Mouse (Mus musculus): ENCODE measurements around the gene Ptchd3. TPM values are rescaled to one million over a fixed set of nuclear protein-coding genes. Genes with fewer than 3 reads are reported as not detected.

Ptchd3 gene
- polyA plus RNA-seq, 1 experiment from 2014 or later = not detected

GRCm38 (mm10) chr11:121802743-121803142 is 27.3 kb upstream of the Ptchd3 start:
- Histone ChIP-seq H3K4me3 (ENCODE audit: low read depth, low read length) (no peak overlapping the region), H3K4me2 (replicated peaks; ENCODE audit: low read depth, low read length) (no peak overlapping the region), H3K36me3 (ENCODE audit: insufficient read depth, low read length) (no peaks in the 10 kb centered on the region), H3K27ac (ENCODE audit: low read length) (no peak overlapping the region), H3K27me3 (replicated peaks; ENCODE audit: insufficient read depth, low read length) (no peaks in the 10 kb centered on the region), H3K9ac (replicated peaks; ENCODE audit: low read depth) (no peak overlapping the region), H3K9me3 (ENCODE audit: low read length) (no peaks in the 10 kb centered on the region), H3K4me1 (ENCODE audit: insufficient read depth, low read depth, low read length) (0 out of 2 replicates have a peak, but pooled peaks cover 3% of the 10 kb centered on the region)
- no peak for ATAC-seq
- no peak for DNase-seq (ENCODE audit: low spot score)
- no peak for TF ChIP-seq CTCF (IDR thresholded peaks at IDR 0.05)
- TF ChIP-seq EP300 (IDR thresholded peaks at IDR 0.05) = no peak
- 66% methylated on average over 2 of the region's 2 CpGs for WGBS

DNA sequence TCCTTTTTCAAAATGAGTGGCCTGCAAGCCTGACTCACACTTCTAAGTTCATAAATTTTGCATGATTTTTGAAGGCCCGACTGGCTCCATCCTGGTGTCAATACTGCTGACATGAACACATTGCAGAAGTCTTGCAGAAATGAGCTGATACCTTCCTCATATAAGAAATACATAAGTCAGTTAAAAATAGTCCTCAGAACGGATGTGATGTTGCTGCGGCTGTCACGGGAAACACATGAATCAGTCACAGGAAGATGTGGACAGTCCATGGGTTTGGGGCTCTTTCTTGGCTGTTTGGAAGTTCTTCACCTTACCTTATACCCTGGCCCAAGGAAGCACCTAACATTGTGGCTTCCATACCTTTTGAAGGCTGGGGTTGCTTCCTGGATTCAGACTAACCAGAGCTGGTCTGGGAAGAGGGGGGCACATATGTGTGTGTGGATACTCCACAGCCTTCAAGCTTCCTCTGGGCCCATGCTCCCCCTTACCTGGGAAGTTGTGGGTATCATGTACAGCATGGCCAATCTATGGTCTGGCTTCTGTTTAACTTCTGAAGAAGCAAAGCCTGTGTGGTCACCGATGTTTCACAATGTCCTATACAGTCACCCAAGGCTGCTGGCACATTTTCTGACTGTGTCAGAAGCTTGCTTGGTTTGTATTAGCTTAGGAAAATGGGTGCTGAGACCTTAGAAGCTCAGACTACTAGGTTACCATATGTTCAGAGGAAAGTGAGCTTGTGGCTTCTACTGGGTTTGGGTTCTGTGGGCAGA is 25.6 kb upstream of the Ptchd3 start:
- ATAC-seq (no peak), DNase-seq (ENCODE audit: low spot score) (peak; percentile 43)
- Histone ChIP-seq H3K9ac (replicated peaks; ENCODE audit: low read depth) (no peak overlapping the region), H3K27ac (ENCODE audit: low read length) (no peak overlapping the region), H3K4me3 (ENCODE audit: low read depth, low read length) (no peak overlapping the region), H3K4me2 (replicated peaks; ENCODE audit: low read depth, low read length) (no peak overlapping the region), H3K9me3 (ENCODE audit: low read length) (no peaks in the 10 kb centered on the region), H3K36me3 (ENCODE audit: insufficient read depth, low read length) (no peaks in the 10 kb centered on the region), H3K27me3 (replicated peaks; ENCODE audit: insufficient read depth, low read length) (no peaks in the 10 kb centered on the region), H3K4me1 (ENCODE audit: insufficient read depth, low read depth, low read length) (0 out of 2 replicates have a peak, but pooled peaks cover 3% of the 10 kb centered on the region)
- TF ChIP-seq CTCF (IDR thresholded peaks at IDR 0.05) (no peak), EP300 (IDR thresholded peaks at IDR 0.05) (no peak)
- 77% methylated on average over 5 of the region's 5 CpGs for WGBS

GRCm38 (mm10) chr11:121808204-121808852 is 21.7 kb upstream of the Ptchd3 start:
- Histone ChIP-seq H3K36me3 (ENCODE audit: insufficient read depth, low read length) (no peaks in the 10 kb centered on the region), H3K4me3 (ENCODE audit: low read depth, low read length) (no peak overlapping the region), H3K9ac (replicated peaks; ENCODE audit: low read depth) (no peak overlapping the region), H3K27ac (ENCODE audit: low read length) (no peak overlapping the region), H3K27me3 (replicated peaks; ENCODE audit: insufficient read depth, low read length) (no peaks in the 10 kb centered on the region), H3K4me1 (ENCODE audit: insufficient read depth, low read depth, low read length) (0 out of 2 replicates have a peak, but pooled peaks cover 3% of the 10 kb centered on the region), H3K4me2 (replicated peaks; ENCODE audit: low read depth, low read length) (no peak overlapping the region), H3K9me3 (ENCODE audit: low read length) (no peaks in the 10 kb centered on the region)
- TF ChIP-seq EP300 (IDR thresholded peaks at IDR 0.05) (no peak), CTCF (IDR thresholded peaks at IDR 0.05) (peak; percentile 92)
- 1% methylated on average over 4 of the region's 4 CpGs for WGBS
- peak; percentile 75 for ATAC-seq
- DNase-seq (ENCODE audit: low spot score) = peak; percentile 86

- WGBS = 40% methylated on average over 1 of the region's 1 CpGs
- Histone ChIP-seq H3K27me3 (replicated peaks; ENCODE audit: insufficient read depth, low read length) (no peaks in the 10 kb centered on the region), H3K4me1 (ENCODE audit: insufficient read depth, low read depth, low read length) (0 out of 2 replicates have a peak, but pooled peaks cover 3% of the 10 kb centered on the region), H3K4me3 (ENCODE audit: low read depth, low read length) (no peak overlapping the region), H3K4me2 (replicated peaks; ENCODE audit: low read depth, low read length) (no peak overlapping the region), H3K9ac (replicated peaks; ENCODE audit: low read depth) (no peak overlapping the region), H3K36me3 (ENCODE audit: insufficient read depth, low read length) (no peaks in the 10 kb centered on the region), H3K27ac (ENCODE audit: low read length) (no peak overlapping the region), H3K9me3 (ENCODE audit: low read length) (no peaks in the 10 kb centered on the region)
- ATAC-seq (peak; percentile 36; the same call in 1 of the 2 replicates), DNase-seq (ENCODE audit: low spot score) (no peak)
- TF ChIP-seq CTCF (IDR thresholded peaks at IDR 0.05) (no peak), EP300 (IDR thresholded peaks at IDR 0.05) (no peak)
Measured at GRCm38 (mm10) chr11:121808866-121809265, 21.2 kb upstream of the Ptchd3 start.

DNA sequence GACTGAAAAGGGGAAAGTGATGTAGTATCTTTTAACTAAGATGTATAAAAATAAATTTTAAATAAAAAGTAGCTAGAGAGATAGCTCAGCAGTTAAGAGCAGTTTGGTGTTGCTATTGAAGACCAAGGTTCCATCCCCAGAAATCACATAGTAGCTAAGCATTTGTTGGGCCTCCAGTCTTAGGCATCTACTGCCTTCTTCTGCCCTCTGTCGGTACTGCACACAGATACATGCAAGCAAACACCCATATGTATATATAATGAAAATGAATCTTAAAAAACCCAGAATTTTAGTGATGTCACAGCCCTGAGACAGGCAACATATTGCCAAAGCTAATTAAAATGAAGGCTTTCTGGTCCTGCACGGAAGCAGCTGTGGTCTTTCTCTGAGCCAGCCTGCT is 15.9 kb downstream of the Ptchd3 start:
- no peaks in the 10 kb centered on the region for H3K27me3 ChIP-seq (replicated peaks; ENCODE audit: insufficient read depth, low read length)
- no peaks in the 10 kb centered on the region for H3K9me3 ChIP-seq (ENCODE audit: low read length)
- TF ChIP-seq CTCF (IDR thresholded peaks at IDR 0.05) (peak; percentile 57), EP300 (IDR thresholded peaks at IDR 0.05) (no peak)
- H3K4me1 ChIP-seq (ENCODE audit: insufficient read depth, low read depth, low read length) = no peaks in the 10 kb centered on the region; the same call in 1 of the 2 replicates
- no peak overlapping the region for H3K9ac ChIP-seq (replicated peaks; ENCODE audit: low read depth)
- no peak overlapping the region for H3K27ac ChIP-seq (ENCODE audit: low read length)
- H3K4me3 ChIP-seq (ENCODE audit: low read depth, low read length) = no peak overlapping the region
- H3K36me3 ChIP-seq (ENCODE audit: insufficient read depth, low read length) = no peaks in the 10 kb centered on the region
- H3K4me2 ChIP-seq (replicated peaks; ENCODE audit: low read depth, low read length) = no peak overlapping the region
- WGBS = 36% methylated on average over 2 of the region's 2 CpGs
- no peak for ATAC-seq
- DNase-seq (ENCODE audit: low spot score) = peak; percentile 25

DNA sequence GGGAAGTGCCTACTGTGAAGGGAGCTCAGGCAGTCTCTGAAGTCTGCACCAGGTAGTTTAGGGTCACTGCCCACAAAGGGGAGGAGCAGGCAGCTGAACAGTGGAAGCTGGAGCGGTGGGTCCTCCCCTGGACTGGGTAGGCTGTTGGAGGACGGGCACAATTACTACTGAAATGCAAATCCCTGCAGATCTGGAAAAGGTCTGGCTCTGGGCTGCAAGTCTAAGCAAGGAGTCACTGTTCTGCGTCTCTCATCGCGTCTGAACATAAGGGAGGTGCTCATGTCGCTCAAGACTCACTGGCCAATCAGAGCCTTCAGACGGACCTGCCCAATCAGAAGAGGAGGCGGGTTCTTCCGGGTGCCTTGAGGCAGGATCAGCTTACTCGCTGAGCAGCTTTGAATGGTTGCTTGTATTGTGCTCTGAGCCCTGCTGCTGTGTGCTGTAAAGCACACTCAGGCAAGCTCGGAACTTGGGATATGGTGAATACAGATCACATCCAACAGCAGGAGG is 17.8 kb downstream of the Ptchd3 start:
- Histone ChIP-seq H3K4me3 (ENCODE audit: low read depth, low read length) (peak overlapping the region; percentile 26), H3K36me3 (ENCODE audit: insufficient read depth, low read length) (no peaks in the 10 kb centered on the region), H3K9ac (replicated peaks; ENCODE audit: low read depth) (0 out of 2 replicates have a peak overlapping the region, but pooled peaks have one; percentile 23), H3K4me1 (ENCODE audit: insufficient read depth, low read depth, low read length) (no peaks in the 10 kb centered on the region; the same call in 1 of the 2 replicates), H3K4me2 (replicated peaks; ENCODE audit: low read depth, low read length) (peak overlapping the region; percentile 59), H3K27me3 (replicated peaks; ENCODE audit: insufficient read depth, low read length) (no peaks in the 10 kb centered on the region), H3K27ac (ENCODE audit: low read length) (no peak overlapping the region), H3K9me3 (ENCODE audit: low read length) (no peaks in the 10 kb centered on the region)
- ATAC-seq = peak; percentile 99
- WGBS = under 1% methylated on average over 11 of the region's 11 CpGs
- peak; percentile 94 for DNase-seq (ENCODE audit: low spot score)
- TF ChIP-seq CTCF (IDR thresholded peaks at IDR 0.05) (no peak), EP300 (IDR thresholded peaks at IDR 0.05) (no peak)

Other genes starting within 250 kb of the Ptchd3 start
- gene B3gntl1, start 157.1 kb upstream of the Ptchd3 start, polyA plus RNA-seq (2015; fragmentation: Nextera tagmentation; extraction: Ambion mirVana) = 3.4 and 4.3 TPM in 2 replicates
- 22.3 and 23.6 TPM in 2 replicates for gene Metrnl, start 128.7 kb upstream of the Ptchd3 start, polyA plus RNA-seq (2015; fragmentation: Nextera tagmentation; extraction: Ambion mirVana)

All from lung, postnatal 0 days (tissue).